ENCODE assay signal across 12 mouse cellular contexts in genomic region chr13:91305697-91306405, GRCm38 (mm10).
DNase-seq lines count a peak whose midpoint lies in the region; ATAC-seq lines count a peak whose summit lies in the region.
"Had no signal": no experiment of that assay in that cellular context is flagged by ENCODE, and none has a peak within 500 bp of the region (broad histone marks: within the 10 kb centered on the region; RNA-seq: fewer than 3 reads in every experiment).

No protein-coding gene starts in this region.

- no peak overlapping the region for H3K27ac ChIP-seq in forebrain, embryonic 13.5 days
- no peak overlapping the region for H3K27ac ChIP-seq in forebrain, embryonic 11.5 days (ENCODE audit: low read depth, low read length)
- H3K27ac ChIP-seq: embryonic facial prominence, embryonic 13.5 days; limb, embryonic 13.5 days had no signal

- DNase-seq in forebrain, embryonic 11.5 days (ENCODE audit: low spot score), result no peak
- peak; percentile 30 for DNase-seq in spleen, adult 12 weeks (ENCODE audit: low spot score)
- DNase-seq in spleen, adult 18-20 months, result no peak
- DNase-seq in layer of hippocampus, adult 9-10 months (ENCODE audit: low spot score), result peak; percentile 16
- DNase-seq in c-Kit-positive CD71-positive TER-119-positive erythroid progenitor cells, embryonic 14.5 days (ENCODE audit: low spot score), result no peak
- no peak for DNase-seq in lung, postnatal 10 days
- no peak for DNase-seq in thymus, postnatal 25 days

- ATAC-seq in forebrain, embryonic 13.5 days, result peak; percentile 87
- no peak for ATAC-seq in forebrain, embryonic 11.5 days (replicated peaks; ENCODE audit: low FRiP score)
- ATAC-seq: intestine, embryonic 16.5 days had no signal

- H3K9ac ChIP-seq in forebrain, embryonic 13.5 days, result no peak overlapping the region
- no peak overlapping the region for H3K9ac ChIP-seq in forebrain, embryonic 11.5 days (ENCODE audit: low read length)
- H3K9ac ChIP-seq: embryonic facial prominence, embryonic 13.5 days; limb, embryonic 13.5 days had no signal

- 65% methylated on average over 6 of the region's 6 CpGs for WGBS in forebrain, embryonic 13.5 days
- WGBS in forebrain, embryonic 11.5 days, result 91% methylated on average over 6 of the region's 6 CpGs

- H3K4me2 ChIP-seq in forebrain, embryonic 13.5 days, result no peak overlapping the region
- H3K4me2 ChIP-seq in forebrain, embryonic 11.5 days (ENCODE audit: low read depth, low read length, severe bottlenecking), result no peak overlapping the region
- H3K4me2 ChIP-seq: embryonic facial prominence, embryonic 13.5 days; limb, embryonic 13.5 days; midbrain, embryonic 11.5 days had no signal

- H3K27me3 ChIP-seq in forebrain, embryonic 13.5 days, result no peaks in the 10 kb centered on the region
- no peaks in the 10 kb centered on the region for H3K27me3 ChIP-seq in forebrain, embryonic 11.5 days (ENCODE audit: control insufficient read depth, insufficient read depth, low read length)
- H3K27me3 ChIP-seq: embryonic facial prominence, embryonic 13.5 days; limb, embryonic 13.5 days had no signal

- H3K36me3 ChIP-seq in forebrain, embryonic 13.5 days (ENCODE audit: poor library complexity, severe bottlenecking), result no peaks in the 10 kb centered on the region
- no peaks in the 10 kb centered on the region for H3K36me3 ChIP-seq in forebrain, embryonic 11.5 days (ENCODE audit: control insufficient read depth, insufficient read depth, low read length)
- H3K36me3 ChIP-seq: embryonic facial prominence, embryonic 13.5 days; limb, embryonic 13.5 days had no signal

- no peaks in the 10 kb centered on the region for H3K9me3 ChIP-seq in forebrain, embryonic 13.5 days (replicated peaks)
- H3K9me3 ChIP-seq in forebrain, embryonic 11.5 days (ENCODE audit: control insufficient read depth, low read length), result no peaks in the 10 kb centered on the region
- H3K9me3 ChIP-seq: embryonic facial prominence, embryonic 13.5 days; limb, embryonic 13.5 days had no signal

- H3K4me1 ChIP-seq in forebrain, embryonic 13.5 days, result no peaks in the 10 kb centered on the region
- no peaks in the 10 kb centered on the region for H3K4me1 ChIP-seq in forebrain, embryonic 11.5 days (replicated peaks; ENCODE audit: control insufficient read depth, insufficient read depth, low read length)
- H3K4me1 ChIP-seq: embryonic facial prominence, embryonic 13.5 days; limb, embryonic 13.5 days had no signal

- H3K4me3 ChIP-seq in forebrain, embryonic 13.5 days, result no peak overlapping the region
- no peak overlapping the region for H3K4me3 ChIP-seq in forebrain, embryonic 11.5 days (ENCODE audit: low read depth, low read length)
- H3K4me3 ChIP-seq: embryonic facial prominence, embryonic 13.5 days; limb, embryonic 13.5 days had no signal

Comparison
In these comparisons a context has a peak if more than half of its experiments do, and no peak if none do; other contexts are left out.
1. DNase-seq: peak in spleen, adult 12 weeks (single experiment) and layer of hippocampus, adult 9-10 months (single experiment); none in forebrain, embryonic 11.5 days (single experiment), spleen, adult 18-20 months (0 of 2), c-Kit-positive CD71-positive TER-119-positive erythroid progenitor cells, embryonic 14.5 days (single experiment), lung, postnatal 10 days (single experiment) and thymus, postnatal 25 days (single experiment).